Mouse (Mus musculus) subcutaneous adipose tissue, adult 2 months (tissue): ENCODE measurements around the gene Aadacl4. TPM values are rescaled to one million over a fixed set of nuclear protein-coding genes. Genes with fewer than 3 reads are reported as not detected.

ENCODE experiments used
- polyA plus RNA-seq: library from polyadenylated mRNA; depleted of rRNA; stranded (reverse); fragments of >200 nt; gene quantifications from 2 replicates; pipeline ENCODE4 v1.2.3, GENCODE M21; 2012; ENCODE audit warnings: low replicate concordance; rRNA removed

Aadacl4 gene
- polyA plus RNA-seq: not detected in 2 replicates

DNA sequence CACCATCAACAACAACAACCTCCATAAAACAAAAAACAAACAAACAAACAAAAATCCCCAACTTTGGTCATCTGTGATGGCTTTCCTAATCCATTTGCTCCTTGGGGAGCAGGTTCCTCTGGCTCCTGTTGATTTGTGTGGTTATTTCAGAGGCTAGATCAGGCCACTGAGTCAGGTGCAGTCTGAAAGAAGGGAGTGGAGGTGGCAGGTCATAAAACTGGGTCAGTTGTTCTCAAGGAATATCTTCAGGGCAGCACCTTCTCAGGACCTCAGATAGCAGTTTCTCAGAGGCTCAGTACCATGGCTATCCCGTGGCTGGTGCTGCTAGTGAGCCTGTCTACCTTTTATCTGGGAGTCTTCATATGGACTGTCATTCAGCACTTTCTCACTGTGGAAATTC, at the start of gene Aadacl4:
Gene Aadacl4 (plus strand): TSS at position 301 of the 400 bp plus-strand sequence.

DNA sequence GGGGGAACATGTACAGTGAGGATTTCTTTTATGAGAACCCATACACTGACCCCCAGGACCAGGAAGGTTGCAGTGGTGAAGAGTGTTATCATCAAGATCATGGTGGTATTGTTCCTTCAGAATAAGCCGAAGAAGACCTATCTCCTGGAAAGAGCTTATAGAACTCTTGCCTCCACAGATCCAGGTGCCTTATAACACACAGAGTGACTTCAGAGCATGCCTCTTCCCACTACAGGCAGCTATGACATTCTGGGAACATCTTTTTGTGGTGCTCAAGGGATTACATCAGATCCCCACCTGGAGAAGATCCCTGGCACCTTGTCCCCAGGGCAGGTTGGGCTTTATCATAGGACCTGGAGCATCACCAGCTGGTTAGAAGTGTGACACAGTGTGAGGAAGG, 48.5 kb upstream of the Aadacl4 start, which contains the start of gene Gm13124:
Gene Gm13124 (minus strand): TSS at position 101 of the 400 bp plus-strand sequence.

Other genes starting within 250 kb of the Aadacl4 start
- gene Pramef20, start 235.8 kb upstream of the Aadacl4 start, polyA plus RNA-seq: not detected in 2 replicates
- 0.09 and 0.23 TPM in 2 replicates for gene Pramef12, start 205.2 kb upstream of the Aadacl4 start, polyA plus RNA-seq
- not detected in 2 replicates for gene 1700012P22Rik, start 174.9 kb upstream of the Aadacl4 start, polyA plus RNA-seq
- gene Gm9944, start 160.4 kb upstream of the Aadacl4 start, polyA plus RNA-seq: not detected in 2 replicates
- gene Aadacl3, start 150.0 kb upstream of the Aadacl4 start, polyA plus RNA-seq: not detected in 2 replicates
- not detected in 2 replicates for gene 9430007A20Rik, start 93.9 kb upstream of the Aadacl4 start, polyA plus RNA-seq
- gene Gm13124, start 48.6 kb upstream of the Aadacl4 start, polyA plus RNA-seq: not detected in 2 replicates
- gene Gm436, start 72.7 kb downstream of the Aadacl4 start, polyA plus RNA-seq: not detected in 2 replicates
- not detected in 2 replicates for gene Gm13178, start 107.7 kb downstream of the Aadacl4 start, polyA plus RNA-seq
- gene Gm438, start 172.9 kb downstream of the Aadacl4 start, polyA plus RNA-seq: not detected in 2 replicates